Mouse (Mus musculus): ENCODE measurements around the gene Cables2.

DNA sequence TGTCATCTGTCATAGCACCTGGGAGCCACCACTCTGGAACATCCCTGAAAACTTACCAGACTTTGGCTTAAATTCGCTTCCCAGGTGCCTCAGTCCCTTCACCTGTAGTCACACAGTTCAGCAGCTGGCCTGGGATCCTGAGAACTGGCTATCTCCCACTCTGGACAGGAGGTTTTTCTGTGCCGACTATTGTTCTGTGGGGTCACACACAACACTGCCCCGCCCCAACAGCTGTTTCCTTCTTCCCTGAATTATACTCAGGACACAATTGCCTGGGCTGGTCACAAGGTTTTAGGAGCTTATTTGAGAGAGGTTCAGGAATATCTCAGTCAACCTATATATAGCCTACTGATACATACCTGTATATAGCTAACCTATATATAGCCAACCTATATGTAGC lies 10.9 kb downstream of the Cables2 start:
- no peak for TF ChIP-seq CTCF (IDR thresholded peaks at IDR 0.05; ENCODE audit: low read depth, low read length)
- no peak for TF ChIP-seq POLR2A (IDR thresholded peaks at IDR 0.05; ENCODE audit: extremely low read depth, insufficient read depth, low read length)
